Mouse (Mus musculus) forelimb bud, embryonic 11.5 days (tissue): ENCODE results near the gene Cd40lg.

Experiments
- DNase-seq: peaks from one replicate; pipeline ENCODE4 v3.0.0-alpha.2; 2012; ENCODE audit warnings: low read depth, low spot score

The Cd40lg gene

DNA sequence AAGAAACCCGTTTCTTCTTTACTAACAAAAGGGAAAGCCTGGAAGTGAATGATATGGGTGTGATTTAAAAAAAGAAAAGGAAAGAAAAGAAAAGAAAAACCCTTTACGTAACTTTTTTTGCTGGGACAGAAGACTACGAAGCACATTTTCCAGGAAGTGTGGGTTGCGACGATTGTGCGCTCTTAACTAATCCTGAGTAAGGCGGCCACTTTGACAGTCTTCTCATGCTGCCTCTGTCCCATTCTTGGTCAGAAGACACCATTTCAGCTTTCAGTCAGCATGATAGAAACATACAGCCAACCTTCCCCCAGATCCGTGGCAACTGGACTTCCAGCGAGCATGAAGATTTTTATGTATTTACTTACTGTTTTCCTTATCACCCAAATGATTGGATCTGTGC is at the start of gene Cd40lg:
Cd40lg (plus strand) TSS at position 268 of the 400 bp plus-strand sequence.
- no peak for DNase-seq

DNA sequence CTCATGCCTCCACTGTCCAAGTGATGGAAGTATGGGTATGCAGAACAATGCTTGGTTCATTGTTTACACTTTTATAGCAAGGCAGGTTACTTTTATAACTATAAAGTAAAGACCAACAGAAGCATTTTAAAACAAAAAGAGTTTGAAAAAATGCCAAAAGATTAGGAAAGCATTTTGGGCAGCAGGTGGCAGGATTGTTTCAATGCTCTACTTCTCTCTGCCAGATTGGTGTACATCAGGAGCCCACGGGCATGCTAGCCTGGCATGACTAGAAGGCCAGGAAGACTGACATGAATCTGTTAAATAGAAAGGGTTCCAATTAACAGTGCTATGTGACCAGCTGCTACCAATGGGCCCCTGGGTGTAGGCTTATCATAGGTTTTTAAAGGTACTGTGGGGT is 45.4 kb upstream of the Cd40lg start:
- DNase-seq: no peak

DNA sequence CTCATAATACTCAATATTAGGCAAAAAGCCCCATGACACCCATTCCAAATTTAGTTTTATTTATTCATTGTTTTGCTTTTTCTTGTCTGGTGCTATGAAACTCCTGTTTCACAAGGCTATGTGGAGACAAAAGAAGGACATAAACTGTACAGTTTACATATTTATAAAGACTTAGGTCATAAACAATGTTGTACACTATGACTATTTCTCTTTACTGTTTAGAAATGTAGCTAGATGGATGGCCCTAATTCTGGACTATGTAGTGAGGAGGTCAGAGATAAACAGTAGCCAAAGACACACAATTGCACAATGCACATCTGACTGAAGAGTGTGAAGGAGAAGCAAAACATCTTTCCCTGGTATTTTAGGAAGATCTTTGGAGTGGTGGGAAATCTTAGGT is 40.7 kb upstream of the Cd40lg start:
- no peak for DNase-seq

DNA sequence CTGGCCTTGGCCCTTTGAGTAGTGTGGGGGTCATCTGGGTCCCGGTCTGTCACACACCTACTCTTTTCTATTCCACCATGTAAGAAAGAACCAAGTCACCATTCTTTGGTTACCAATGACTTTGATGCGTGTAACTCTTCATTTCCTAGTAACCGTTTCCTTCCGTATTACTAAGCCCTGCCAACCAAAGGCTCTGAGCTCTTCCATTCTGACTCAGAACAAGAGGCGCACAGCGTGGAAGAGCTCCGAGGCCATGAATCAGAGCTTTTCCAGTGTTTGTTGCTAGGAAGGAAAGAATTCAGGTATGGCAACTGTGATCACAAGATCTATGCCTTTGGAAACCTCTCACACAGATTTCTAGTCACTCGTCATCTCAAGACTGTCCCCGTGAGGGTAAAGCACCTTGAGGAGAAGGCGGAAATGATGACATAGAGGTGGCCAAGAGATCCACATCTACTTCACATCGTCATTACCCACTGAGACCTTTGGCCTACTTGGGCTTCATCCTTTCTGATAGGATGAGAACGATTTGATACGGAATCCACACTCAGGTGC is 34.6 kb upstream of the Cd40lg start:
- no peak for DNase-seq

DNA sequence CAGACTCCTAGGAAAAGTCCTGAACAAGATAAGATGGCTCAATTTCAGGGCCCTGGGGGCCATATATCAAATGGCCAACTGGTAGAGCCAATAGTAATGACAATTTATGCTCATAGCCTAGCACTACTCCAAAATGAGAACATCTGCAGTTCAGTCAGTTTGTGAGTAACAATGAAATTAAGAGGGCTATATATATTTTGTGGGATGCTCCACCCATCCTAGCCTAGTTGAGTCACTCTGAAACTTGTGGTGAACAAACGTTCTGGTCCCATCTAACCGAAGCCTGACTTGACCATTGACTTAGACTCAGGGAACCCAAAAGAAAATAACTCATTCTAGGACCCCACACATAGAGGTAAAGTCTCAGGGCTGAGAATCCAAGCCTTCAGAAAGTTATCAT is 29.5 kb upstream of the Cd40lg start:
- DNase-seq: no peak

DNA sequence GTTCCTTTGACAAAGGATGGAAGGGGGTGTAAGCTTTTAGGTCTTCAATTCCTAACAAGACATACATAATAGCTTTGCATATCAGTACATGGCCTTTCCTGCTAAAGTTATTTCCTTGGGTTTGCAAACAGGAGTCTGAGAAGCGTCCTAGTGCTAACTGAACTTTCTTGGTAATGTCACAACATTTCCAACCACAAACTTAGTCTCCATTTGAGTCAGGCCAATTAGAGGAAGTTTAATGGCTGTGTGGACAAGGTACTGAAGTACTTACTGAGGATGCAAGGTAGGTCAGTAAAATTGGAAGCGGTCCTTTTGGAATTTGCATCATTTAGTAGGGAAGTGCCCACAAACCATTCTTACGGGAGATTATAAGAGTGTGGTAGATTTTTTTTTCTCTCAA is 28.6 kb upstream of the Cd40lg start:
- no peak for DNase-seq

DNA sequence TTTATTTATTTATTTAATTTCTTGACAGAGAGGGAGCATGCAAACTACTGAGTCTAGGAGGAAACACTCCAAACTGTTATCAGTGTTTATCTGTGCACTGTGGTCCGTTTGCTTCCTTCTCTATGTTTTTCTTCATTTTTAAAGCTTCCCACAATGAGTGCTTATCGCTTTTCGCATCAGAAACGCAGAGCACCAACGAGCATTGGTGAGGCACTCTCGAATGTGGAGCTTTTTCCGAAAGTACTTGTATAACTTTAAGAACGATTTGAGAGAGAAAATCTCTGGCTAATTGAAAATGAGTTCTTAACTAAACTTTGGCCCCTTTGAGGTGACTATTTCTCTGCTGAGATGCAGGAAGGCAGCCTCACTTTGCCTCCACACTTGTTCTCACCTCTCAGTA is 24.6 kb upstream of the Cd40lg start:
- no peak for DNase-seq

DNA sequence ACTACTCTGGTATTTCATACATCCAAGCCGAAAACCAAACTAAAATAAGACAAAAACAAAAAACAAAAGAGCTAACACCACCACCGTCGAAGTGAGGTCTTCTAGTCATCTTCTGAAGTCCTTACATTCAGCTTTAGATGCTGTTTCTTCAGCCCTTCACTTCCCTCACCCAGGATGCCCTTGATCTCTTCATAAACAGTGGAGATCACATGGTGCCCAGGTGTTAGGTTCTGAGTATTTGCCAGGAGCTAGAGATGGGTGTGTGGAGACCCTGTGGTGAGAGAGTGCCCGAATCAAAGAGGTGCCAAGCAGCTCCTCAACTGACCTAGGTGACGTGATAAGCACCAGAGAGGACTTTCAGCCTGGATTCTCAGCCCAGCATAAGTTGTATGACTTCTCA is 22.6 kb upstream of the Cd40lg start:
- no peak for DNase-seq

DNA sequence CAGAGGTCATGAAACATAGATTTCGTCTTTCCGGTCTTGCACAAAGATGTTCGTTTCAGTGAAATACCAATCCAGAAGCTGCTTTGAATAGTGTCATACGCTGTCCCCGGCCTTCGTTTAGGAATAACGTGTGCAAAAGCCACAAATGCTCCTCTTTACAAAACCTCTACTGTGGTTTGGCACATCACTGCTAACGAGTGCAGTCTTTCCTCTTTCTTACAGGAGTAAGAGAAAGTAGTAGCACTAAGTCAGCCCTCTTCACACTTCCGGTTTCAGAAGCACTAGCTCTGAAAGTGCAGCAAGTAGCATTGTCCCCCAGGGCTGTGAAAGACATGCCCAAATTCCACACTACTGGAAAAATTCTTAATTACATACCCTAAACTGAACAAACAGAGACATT is 15.6 kb upstream of the Cd40lg start:
- no peak for DNase-seq

DNA sequence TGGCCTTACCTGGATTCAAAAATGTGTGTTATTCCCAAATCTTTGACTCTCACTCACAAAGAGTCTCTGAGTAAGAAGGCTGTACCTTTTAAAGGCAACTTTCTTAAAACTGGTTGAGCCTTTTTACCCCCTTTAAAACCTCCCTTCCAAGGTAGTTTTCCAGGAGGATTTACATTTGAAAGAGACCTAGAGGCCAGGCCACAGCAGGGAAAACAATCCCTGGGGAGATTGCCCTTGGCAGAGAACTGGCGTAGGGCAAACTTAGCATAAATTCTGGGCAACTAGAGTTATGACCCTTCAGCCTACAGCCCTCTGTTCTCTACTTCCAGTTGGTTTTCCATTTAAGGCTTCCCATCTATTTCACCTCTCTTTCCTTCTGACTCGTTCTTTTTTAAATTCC is 13.9 kb upstream of the Cd40lg start:
- no peak for DNase-seq

DNA sequence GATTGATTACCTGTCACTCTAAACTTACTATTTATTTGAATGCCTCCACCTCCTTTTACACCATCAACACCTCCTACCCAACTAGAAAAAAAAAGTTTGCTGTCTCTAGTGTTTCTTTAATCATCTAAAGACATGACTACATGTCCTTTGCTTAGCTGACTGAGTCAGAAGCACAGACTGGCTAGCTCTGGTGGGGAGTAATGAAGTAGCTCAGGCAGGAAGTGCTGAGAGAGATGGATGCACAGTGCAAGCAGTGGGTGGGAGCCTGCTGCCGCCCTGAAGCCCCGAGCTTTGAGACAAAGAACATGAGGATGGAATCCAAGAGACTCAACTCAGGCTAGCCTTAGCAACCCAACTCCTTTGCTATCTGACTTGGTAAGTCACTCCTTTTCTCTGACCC is 11.5 kb upstream of the Cd40lg start:
- DNase-seq: no peak

DNA sequence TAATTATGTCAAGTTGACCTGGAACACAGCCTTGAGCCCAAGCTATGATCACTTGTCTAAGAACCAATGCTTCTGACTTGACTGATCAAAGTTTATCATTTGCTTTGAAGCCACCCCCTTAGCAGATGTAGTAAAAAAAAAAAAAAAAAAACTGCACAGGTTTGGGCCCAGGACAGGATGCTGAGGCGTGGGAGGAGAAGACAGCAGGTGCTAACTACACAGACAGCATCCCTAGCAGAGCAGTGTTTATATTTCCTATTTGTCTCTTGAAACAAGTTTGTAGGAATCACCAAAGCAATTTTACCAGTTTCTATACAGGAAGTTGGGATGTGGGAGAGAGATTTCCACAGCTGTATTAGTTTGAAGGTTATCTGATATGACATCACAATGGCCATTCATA is 1.4 kb upstream of the Cd40lg start:
- DNase-seq: no peak

DNA sequence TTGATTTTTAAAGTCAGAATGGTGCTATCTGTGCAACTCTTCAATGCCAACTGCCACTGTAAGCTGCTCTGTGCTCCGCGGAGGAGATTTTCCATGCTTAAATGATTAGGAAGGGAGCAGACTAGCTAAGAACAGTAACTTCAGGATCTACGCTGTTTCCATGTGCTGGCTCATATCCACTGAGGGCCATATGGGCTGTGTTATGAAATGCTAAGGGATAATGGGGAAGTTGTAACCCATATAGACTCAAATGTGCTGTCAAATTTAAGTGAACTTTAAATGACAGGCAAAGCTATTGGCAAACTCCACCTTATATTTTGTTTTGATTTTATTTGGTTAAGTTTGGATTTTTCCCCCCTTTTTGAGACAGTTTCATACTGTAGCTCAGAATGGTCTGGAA is 919 bp downstream of the Cd40lg start:
- DNase-seq: no peak

DNA sequence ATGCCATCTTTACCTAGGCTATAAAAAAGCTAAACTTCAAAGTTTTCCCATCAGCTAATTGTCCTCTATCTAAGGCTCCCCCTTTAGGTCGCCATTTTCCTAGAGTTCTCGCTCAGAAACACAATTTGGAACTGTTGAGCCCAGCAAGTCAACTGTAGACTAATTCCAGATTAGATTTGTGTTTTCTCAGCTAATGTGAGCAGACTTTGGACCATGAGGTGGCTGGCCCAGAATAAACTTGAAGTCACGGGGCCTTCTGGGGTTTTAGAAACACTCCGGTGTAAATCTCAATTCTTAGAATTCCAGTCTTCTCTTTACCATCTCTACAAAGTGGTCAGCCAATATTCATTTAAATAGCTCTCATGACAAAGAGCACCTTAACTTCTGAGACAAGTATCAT is 3.6 kb downstream of the Cd40lg start:
- no peak for DNase-seq

DNA sequence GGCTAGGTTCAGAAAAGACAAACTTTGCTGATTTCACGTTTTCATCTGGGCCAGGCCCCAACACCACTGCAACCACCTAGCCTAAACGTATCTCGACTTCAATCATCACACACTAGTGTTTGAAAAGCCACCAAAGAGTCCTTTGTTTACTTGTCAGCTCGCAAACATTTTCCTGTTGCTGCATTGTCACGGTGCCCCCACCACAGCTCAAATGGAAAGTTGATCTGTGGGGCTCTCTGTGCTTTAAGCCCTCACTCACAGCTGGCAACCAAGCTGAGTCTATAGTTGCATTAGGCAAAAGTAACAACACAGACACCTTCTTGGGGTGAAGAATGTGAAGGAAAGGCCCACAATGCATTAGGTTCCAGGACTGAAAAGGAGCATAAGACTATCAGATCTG is 4.3 kb downstream of the Cd40lg start:
- no peak for DNase-seq

DNA sequence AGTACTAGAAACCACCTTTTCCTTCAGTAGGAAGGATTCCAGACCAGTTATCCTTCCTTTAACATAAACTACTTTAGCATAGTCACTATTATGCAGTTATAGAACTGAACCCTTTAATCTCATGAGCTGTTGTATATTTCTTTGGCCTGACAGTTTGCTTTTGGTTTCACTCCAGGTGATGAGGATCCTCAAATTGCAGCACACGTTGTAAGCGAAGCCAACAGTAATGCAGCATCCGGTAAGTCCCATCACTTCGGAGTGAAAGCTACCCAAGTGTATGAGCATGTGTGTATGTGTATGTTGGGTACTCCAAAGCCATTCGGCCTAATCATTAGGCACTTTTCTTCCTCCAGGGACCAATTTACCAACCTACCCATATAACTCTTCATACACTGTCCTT is 7.6 kb downstream of the Cd40lg start:
- no peak for DNase-seq

DNA sequence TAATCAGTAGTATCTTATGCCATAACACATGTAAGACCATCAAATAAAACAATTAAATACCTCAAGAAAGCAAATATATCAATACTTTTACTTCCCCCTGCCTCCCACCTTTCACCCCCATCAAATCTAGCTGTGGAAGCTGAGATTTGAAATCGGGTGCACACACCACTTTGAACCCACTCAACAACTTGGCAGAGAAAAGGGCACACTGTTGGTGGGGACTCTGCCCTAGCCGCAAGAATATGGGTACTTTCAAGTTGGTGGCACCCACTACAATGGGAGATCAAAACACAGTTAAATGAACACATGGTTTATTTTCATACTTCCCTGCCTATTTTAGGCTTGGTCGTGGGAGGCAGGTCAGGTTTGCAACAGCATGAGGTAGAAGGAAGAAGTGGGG is 9.9 kb downstream of the Cd40lg start:
- no peak for DNase-seq

DNA sequence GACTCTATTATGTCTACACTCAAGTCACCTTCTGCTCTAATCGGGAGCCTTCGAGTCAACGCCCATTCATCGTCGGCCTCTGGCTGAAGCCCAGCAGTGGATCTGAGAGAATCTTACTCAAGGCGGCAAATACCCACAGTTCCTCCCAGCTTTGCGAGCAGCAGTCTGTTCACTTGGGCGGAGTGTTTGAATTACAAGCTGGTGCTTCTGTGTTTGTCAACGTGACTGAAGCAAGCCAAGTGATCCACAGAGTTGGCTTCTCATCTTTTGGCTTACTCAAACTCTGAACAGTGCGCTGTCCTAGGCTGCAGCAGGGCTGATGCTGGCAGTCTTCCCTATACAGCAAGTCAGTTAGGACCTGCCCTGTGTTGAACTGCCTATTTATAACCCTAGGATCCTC is 11.4 kb downstream of the Cd40lg start:
- no peak for DNase-seq

DNA sequence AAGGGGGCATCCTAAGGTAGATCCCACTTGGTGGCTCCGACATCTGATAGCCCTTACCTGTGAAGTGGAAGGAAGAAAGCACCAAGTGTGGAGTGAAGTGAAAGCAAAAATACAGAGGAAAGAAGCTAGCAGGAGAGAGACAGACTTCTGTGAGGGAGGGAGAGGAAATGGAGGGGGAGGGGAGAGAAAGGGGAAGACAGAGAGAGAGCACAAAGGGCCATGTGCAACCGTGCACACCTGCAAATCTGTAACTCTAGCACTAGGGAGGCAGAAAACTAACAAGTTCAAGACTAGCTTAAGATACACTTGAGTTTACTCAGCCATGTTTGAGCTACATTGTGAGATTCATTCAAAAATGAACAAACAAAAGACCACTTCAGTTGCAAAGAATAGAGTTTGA is 16.2 kb downstream of the Cd40lg start:
- no peak for DNase-seq

DNA sequence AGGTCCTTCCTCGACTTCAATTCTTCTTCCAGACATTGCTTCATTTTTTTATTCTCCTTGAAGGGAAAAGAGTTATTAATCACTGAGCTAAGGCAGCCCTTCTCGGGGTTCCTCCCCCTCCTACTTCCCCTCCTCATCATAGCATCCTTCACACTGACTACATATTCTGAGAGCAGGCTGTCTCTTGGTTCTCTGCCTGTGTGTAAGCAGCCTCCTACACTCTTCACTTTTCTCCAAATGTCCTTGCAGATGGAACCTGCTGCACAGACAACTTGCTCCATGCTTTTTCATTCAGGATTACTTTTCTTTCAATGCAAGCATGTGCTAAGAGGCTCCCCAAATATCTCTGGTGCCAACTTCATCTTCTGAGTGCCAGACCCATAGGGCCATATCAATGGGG is 21.7 kb downstream of the Cd40lg start:
- no peak for DNase-seq

DNA sequence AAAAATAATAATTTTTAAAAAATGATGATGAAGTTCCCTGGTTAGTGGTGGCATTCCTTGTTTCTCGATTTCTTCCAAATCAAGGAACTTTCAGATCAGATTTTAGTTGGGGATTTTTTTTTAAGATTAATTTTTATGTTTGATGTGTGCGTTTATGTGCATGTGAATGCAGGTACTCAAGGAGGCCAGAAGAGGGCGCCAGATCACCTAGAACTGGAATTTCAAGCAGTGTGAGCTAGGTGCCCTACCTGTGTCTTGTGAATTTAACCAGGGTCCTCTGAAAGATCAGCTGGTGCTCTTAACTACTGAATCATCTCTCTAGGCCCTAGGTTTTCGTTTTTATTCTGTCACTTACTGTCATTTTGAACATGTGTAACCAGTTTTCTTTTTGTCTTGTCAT is 24.0 kb downstream of the Cd40lg start:
- no peak for DNase-seq

DNA sequence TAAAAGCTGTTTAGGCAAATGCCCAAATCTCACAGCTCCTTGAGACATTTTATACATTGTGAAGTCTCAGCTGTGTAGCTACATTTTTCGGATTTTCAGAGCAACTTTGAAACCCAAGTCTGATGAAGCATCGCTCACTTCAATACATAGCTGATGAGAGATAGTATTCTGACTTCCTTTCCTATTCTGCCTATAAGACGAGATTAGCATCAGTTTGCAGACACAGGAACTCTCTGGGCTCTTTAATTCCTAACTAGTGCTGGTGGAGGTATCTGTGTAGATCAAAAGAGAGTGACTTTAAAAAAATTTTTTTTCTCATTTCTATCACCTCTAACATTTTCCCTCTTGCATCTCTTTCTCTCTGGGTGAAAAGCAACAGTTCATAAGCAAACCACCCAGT is 26.6 kb downstream of the Cd40lg start:
- DNase-seq: no peak

DNA sequence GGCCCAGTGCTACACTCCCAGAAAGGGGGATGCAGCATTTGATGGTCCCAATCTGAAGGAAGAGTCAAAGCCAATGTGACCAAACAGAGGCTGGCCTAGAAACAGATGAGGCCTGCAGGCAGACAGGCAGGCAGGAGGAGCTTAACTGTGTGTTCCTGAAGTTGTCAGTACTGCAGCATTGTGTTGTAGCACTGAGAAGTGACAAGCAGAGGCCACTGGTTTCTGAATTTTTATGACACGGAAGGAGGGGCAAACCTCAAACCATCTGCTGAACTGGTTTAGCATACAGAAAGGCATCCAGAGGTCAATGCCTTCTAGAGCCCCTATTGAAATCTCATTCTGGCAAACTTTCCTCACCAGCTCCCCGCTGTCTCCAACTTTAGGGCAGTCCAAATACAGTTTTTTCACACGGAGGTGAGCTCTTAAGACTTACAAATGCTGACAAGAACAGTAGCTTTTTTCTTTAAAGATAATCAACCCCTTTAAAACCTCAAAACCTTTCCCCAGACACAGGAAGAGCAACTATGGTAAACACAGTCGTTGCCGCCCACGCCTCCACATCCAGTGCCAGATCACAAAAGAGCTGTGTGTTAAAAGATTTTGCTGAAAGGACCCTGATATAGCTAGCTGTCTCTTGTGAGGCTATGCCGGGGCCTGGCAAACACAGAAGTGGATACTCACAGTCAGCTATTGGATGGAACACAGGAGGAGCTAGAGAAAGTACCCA is 41.5 kb downstream of the Cd40lg start:
- DNase-seq: no peak

DNA sequence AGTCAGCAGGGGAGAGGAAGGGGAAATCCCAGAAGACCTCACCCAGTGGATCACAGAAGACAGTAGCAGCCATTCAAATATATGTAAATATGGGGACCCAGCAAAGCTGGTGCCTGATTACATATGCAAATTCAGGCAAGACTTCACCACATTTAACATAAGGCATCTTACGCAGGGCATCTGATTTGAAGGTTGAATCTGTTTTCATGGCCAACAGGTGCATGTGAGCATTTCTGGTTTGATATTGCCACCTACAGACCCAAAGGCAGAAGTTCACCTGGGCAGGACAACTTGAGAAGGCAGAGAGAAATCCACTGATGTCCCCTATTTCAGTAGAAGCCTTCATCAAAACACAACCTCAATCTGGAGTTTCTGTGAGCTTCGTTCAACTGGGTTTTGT is 48.8 kb downstream of the Cd40lg start:
- no peak for DNase-seq
